Mouse (Mus musculus) layer of hippocampus, postnatal 10 days (tissue): ENCODE data around the gene Il20ra. TPM values are rescaled to one million over a fixed set of nuclear protein-coding genes. Genes with fewer than 3 reads are reported as not detected.
A peak's percentile ranks its signal among the peaks of the same experiment; 100 is the strongest.
"Not testable (repeated sequence)": the region's sequence is repeated elsewhere in the genome, so short reads cannot be mapped to it uniquely, and the experiment has no call there.

ENCODE experiments used
- DNase-seq, 2 experiments: peaks; one replicate each; pipeline ENCODE4 v3.0.0; 2021; ENCODE audit warnings: low spot score in 2 of 2
- long read RNA-seq: library from polyadenylated mRNA; stranded (forward); transcript quantifications from one replicate; pipeline ENCODE4 v2.0.0, GENCODE M21; 2023
- total RNA-seq, 2 experiments: library from RNA; stranded (reverse); gene quantifications; 2 replicates each; pipeline ENCODE4 v1.2.3; 2021

Gene Il20ra
- total RNA-seq = not detected
- long read RNA-seq = 0 reads

GRCm38 (mm10) chr10:19712421-19712836, at the start of gene Il20ra:
TSS of gene Il20ra (plus strand) at chr10:19712570.
- peak; percentile 61 to 73 for DNase-seq

GRCm38 (mm10) chr10:19668973-19669372, 43.4 kb upstream of the Il20ra start:
- no peak for DNase-seq

GRCm38 (mm10) chr10:19672015-19672414, 40.4 kb upstream of the Il20ra start:
- DNase-seq = no peak

GRCm38 (mm10) chr10:19673146-19673545, 39.2 kb upstream of the Il20ra start:
- no peak for DNase-seq

GRCm38 (mm10) chr10:19687686-19688085, 24.7 kb upstream of the Il20ra start:
- DNase-seq = no peak

GRCm38 (mm10) chr10:19691287-19691686, 21.1 kb upstream of the Il20ra start:
- no peak for DNase-seq

- no peak for DNase-seq
These were observed 20.6 kb upstream of the Il20ra start for GRCm38 (mm10) chr10:19691771-19692170.

GRCm38 (mm10) chr10:19692332-19692731, 20.0 kb upstream of the Il20ra start:
- no peak for DNase-seq

- peak; percentile 35 to 57 for DNase-seq
These were observed 19.4 kb upstream of the Il20ra start for GRCm38 (mm10) chr10:19692988-19693387.

GRCm38 (mm10) chr10:19693629-19694028, 18.7 kb upstream of the Il20ra start:
- DNase-seq = no peak

GRCm38 (mm10) chr10:19699331-19699730, 13.0 kb upstream of the Il20ra start:
- DNase-seq = no peak

- DNase-seq = no peak
These were observed 7.9 kb upstream of the Il20ra start for GRCm38 (mm10) chr10:19704445-19704844.

- DNase-seq = no peak
These were observed 4.6 kb upstream of the Il20ra start for GRCm38 (mm10) chr10:19707768-19708167.

- DNase-seq = peak; percentile 22 to 23
These were observed 3.9 kb upstream of the Il20ra start for GRCm38 (mm10) chr10:19708277-19709070.

GRCm38 (mm10) chr10:19711020-19711419, 1.4 kb upstream of the Il20ra start:
- DNase-seq = no peak

GRCm38 (mm10) chr10:19711551-19712171, 709 bp upstream of the Il20ra start:
- peak; percentile 14 to 25 for DNase-seq

GRCm38 (mm10) chr10:19718627-19719026, 6.3 kb downstream of the Il20ra start:
- DNase-seq = no peak

- DNase-seq = no peak
These were observed 9.9 kb downstream of the Il20ra start for GRCm38 (mm10) chr10:19722320-19722719.

GRCm38 (mm10) chr10:19724158-19724832, 11.9 kb downstream of the Il20ra start:
- DNase-seq = no peak

GRCm38 (mm10) chr10:19738442-19738841, 26.1 kb downstream of the Il20ra start:
- DNase-seq = not testable (repeated sequence)

GRCm38 (mm10) chr10:19745662-19746061, 33.3 kb downstream of the Il20ra start:
- DNase-seq = no peak

GRCm38 (mm10) chr10:19746156-19746555, 33.8 kb downstream of the Il20ra start:
- DNase-seq = no peak
